Mouse (Mus musculus) urinary bladder, adult 18-20 months (tissue): ENCODE results near the gene Zfpm1.

Experiments used
- DNase-seq, 2 experiments: peaks; one replicate each; pipeline ENCODE4 v3.0.0; 2022; ENCODE audit warnings: low spot score in 2 of 2, mixed read lengths in 2 of 2

Zfpm1 gene

GRCm38 (mm10) chr8:122345181-122346095, 63.5 kb downstream of the Zfpm1 start:
- DNase-seq, result no peak

- no peak for DNase-seq
These were observed 66.0 kb downstream of the Zfpm1 start for GRCm38 (mm10) chr8:122347811-122348552.

- no peak for DNase-seq
These were observed 67.7 kb downstream of the Zfpm1 start for GRCm38 (mm10) chr8:122349357-122350297.

DNA sequence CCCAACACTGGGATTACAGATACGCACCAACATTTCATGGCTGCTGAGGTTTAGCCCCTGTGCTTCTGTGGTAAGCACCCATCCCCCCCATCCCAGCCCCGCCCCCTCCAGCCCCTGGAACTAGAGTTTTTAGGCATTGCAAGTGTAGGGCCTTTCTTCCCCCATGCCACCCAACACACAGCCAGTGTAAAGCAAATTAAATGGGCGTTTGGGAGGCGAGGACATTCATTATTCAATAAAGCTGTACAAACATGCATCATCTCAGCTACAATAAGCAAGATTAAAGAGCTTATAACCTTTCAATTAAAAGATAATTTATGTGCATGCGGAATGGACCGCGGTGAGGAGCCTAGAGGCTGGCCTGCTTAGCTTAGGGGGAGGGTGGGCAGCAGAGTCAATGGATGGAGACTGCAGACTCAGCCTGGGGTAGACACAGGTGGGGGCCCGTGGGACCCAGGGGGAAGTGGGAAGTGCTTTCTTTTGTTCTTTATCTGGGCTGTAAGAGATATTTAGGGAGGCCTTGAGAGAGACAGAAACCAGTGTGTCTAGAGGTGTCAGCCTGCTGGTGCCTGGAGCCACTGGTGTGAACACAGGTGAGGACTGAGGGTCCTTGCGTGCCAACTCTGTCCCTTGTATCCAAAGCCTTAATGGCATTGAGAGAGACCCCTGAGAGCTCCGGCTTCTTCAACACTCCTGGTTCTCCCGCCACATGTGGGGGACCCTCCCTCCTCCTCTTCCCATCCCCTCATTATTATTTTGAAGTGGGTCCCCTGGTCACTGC, 68.6 kb downstream of the Zfpm1 start:
- no peak for DNase-seq

- no peak for DNase-seq
These were observed 72.2 kb downstream of the Zfpm1 start for GRCm38 (mm10) chr8:122354157-122354556.

DNA sequence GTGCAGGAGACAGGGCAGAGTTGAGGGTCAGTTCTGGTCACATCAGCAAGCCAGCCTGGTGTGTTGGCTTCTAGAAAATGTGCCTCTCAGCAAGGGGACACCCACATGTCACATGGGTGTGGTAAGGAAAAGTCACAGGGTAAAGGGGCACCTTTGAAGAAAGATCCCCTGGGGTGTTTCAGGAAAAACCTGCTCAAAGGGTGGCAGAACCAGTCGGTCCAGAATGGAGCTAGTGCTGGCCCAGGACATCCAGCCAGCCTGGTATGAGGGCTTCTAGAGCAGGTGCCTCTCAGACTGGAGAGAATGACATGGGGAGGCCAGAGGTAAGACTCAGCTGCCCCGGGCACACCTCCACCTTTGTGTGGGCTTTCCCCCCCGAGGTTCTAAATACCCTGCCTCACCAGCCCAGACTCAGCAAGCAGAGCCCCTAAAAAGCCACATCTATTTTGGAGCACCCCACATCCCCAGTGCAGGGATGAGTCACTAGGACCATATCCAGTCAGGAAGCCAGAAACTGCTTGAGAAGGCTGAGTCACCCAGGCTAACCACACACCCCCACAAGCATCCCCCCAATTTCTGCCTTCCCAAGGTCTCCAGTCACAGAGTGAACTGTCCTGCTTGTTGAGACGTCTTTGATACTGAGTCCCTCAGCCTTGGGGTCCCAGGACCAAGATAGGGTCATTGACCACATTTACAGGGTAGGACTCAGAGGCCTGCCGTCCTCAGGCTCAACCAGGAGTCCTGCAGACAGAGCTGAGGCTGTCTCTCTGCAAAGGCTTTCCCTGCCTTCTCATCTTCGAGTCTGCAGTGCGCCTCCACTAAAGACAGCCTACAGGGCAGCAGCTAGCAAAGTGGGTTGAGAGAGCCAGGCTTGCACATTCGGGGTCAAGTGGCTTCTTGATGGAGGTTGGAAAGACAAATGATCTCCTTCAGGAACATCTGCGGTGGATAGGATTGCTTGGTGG, 74.0 kb downstream of the Zfpm1 start:
- DNase-seq, result peak; percentile 72 to 74

DNA sequence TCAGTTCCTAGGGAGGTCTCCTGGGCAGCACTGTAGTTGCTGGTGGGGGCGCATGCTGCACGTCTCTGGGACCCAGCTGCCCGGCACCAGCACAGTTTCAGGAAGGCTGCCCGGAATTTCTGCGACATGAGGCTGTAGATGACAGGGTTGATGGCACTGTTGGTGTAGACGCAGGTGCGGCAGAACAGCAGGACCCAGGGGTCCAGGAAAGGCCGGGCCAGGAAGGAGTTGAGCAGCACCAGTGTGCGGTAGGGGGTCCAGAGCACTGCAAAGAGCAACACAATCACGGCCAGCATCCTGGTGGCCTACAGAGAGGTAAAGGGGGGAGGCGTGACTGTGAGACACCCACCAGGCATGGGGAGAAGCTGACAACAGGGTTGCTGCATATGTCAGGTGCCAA, 75.3 kb downstream of the Zfpm1 start:
- no peak for DNase-seq

GRCm38 (mm10) chr8:122357641-122358040, 75.7 kb downstream of the Zfpm1 start:
- DNase-seq, result no peak

DNA sequence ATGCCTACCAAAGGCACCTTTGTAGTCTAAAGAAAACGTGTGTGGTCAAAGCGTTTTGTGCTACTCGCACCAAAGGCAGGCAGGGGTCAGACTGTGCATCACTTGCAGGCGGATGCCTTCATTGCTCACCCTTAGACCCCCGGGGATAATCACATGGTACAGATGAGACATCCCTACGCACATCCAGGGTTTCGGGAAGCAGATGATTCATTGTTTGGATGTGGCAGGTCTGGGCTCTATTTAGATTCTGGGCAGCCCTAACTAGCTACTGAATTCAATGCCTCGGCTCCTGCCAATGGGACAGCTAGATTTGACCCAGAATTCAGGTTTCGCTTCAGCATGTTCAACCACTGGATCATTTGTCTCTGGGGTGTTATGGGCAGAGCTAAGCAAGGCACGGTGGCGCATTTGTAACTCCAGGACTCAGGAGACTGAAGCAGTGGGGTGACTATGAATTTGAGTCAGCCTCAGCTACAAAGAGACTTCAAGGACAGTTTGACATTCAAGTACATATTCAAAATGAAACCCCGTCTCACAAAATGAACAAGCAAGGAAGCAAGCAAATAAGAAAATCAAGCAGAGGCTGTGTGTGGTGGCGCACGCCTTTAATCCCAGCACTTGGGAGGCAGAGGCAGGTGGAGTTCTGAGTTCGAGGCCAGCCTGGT, 77.3 kb downstream of the Zfpm1 start:
- no peak for DNase-seq

DNA sequence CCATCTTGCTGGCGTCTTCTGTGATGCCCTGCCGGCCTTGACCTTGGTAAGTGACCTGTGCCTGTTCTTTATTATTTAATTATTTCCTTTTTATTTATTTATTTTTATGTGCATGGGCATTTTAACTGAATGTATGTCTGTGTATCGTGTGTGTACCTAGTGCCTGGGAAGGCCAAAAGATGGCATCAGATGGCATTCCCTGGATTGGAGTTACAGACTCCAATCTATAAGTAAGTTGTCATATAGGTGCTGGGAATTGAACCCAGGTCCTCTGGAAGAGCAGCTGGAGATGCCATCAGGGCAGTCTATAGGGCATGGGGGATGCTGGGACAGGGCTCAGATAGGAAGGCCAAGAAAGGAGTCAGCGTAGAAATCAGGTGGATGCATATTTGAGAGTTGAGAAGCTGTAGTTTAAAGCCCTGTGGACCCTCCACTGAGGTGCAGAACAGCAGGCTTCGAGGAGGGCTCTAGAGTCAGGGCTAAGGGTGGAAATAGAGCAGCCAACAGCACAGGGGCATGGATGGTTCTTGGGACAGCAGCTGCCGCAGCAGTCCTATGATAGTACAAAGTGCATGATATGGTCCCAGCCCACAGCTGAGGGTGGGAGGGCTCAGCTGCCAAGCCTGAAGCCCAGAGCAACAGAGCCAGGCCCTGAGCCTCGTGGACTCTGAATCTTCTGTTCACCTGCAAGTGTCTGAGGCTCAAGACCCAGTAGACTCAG, 78.9 kb downstream of the Zfpm1 start, which contains the start of gene Trhr2:
Gene Trhr2, minus strand, starts transcription at position 51 of the 721 bp plus-strand sequence.
- DNase-seq, result no peak

GRCm38 (mm10) chr8:122362271-122362670, 80.3 kb downstream of the Zfpm1 start:
- no peak for DNase-seq

DNA sequence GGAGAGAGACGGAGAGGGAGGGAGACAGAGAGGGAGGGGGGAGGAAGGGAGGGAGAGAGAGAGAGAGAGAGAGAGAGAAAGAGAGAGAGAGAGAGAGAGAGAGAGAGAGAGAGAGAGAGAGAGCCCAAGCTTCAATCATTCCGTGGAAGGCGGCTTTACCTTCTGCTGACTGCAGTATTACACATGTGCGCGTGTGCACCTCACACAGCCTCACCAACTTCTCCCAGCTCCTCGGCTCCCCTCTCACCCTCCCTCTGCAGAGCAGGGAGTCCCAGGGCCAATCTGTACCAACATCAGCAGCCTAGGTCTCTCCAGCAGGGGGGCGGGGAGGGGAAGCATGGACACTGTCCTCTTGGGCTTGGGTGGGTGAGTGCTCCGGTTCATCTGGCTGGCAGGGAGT, 81.0 kb downstream of the Zfpm1 start:
- no peak for DNase-seq

DNA sequence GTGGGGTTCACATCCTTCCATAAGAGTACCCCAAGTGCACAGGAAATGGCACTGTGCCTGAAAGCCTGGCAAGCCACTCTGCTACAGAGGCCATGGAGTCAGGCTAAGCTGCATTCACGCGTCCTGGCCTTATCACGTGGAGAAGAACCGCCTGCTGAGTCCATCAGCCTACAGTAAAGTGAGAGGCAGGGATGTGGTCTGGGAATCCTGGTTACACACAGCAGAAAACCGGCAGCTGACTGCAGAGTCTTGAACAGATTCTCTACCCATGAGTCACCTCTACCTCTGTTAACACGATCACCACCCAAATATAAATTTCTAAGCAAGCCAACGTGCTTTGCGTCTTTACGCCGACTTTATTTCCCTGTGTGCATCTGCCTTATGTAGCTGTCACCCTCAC, 86.6 kb downstream of the Zfpm1 start:
- no peak for DNase-seq

DNA sequence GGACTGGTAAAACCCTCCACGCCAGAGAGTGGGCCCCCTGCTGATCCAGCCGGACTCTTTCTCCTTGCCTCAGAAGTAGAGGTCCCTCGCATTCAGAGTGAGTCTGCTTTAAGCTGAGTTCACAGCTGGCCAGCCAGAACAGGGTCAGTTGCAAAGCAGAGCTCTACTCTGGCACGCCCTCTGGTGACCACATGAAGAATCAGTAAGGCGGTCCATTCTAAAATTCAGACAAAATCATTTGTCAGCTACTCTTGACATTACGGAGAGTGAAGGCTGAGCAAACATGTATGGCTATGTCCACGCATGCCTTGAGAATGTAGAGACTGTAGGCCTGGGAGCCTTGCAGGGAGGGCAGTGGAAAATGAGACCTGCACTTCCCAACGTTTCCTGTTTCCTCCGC, 87.7 kb downstream of the Zfpm1 start:
- DNase-seq, result peak; percentile 70 to 71

- DNase-seq, result no peak
These were observed 89.8 kb downstream of the Zfpm1 start for GRCm38 (mm10) chr8:122371706-122372105.

GRCm38 (mm10) chr8:122375320-122375719, 93.4 kb downstream of the Zfpm1 start:
- DNase-seq, result no peak

GRCm38 (mm10) chr8:122375751-122376364, 93.9 kb downstream of the Zfpm1 start:
- no peak for DNase-seq
